Mouse (Mus musculus): ENCODE measurements around the gene Retnlg. TPM values are rescaled to one million over a fixed set of nuclear protein-coding genes. Genes with fewer than 3 reads are reported as not detected.

The Retnlg gene
- polyA plus RNA-seq, 1 experiment from 2014 or later: 15.3 TPM

- no peak overlapping the region for H3K4me3 ChIP-seq (replicated peaks)
- no peaks in the 10 kb centered on the region for H3K36me3 ChIP-seq
- H3K9ac ChIP-seq: no peak overlapping the region
- ATAC-seq (ENCODE audit: insufficient read depth, low FRiP score, low read depth): no peak
- 29% methylated on average over 2 of the region's 2 CpGs for WGBS
- H3K4me2 ChIP-seq: no peak overlapping the region
- no peaks in the 10 kb centered on the region for H3K4me1 ChIP-seq
- H3K9me3 ChIP-seq: no peaks in the 10 kb centered on the region
- H3K27me3 ChIP-seq (replicated peaks): no peaks in the 10 kb centered on the region
- no peak overlapping the region for H3K27ac ChIP-seq
Observed at GRCm38 (mm10) chr16:48890733-48891132, 18.3 kb downstream of the Retnlg start.

- ATAC-seq (ENCODE audit: insufficient read depth, low FRiP score, low read depth): no peak
- H3K4me2 ChIP-seq: no peak overlapping the region
- no peaks in the 10 kb centered on the region for H3K36me3 ChIP-seq
- H3K9ac ChIP-seq: no peak overlapping the region
- no peak overlapping the region for H3K4me3 ChIP-seq (replicated peaks)
- no peak overlapping the region for H3K27ac ChIP-seq
- no peaks in the 10 kb centered on the region for H3K27me3 ChIP-seq (replicated peaks)
- H3K9me3 ChIP-seq: no peaks in the 10 kb centered on the region
- H3K4me1 ChIP-seq: no peaks in the 10 kb centered on the region
- WGBS: 71% methylated on average over 1 of the region's 1 CpGs
Observed at GRCm38 (mm10) chr16:48899868-48900267, 27.4 kb downstream of the Retnlg start.

GRCm38 (mm10) chr16:48911184-48911583 lies 38.8 kb downstream of the Retnlg start:
- Histone ChIP-seq H3K4me3 (replicated peaks) (no peak overlapping the region), H3K4me1 (no peaks in the 10 kb centered on the region), H3K27me3 (replicated peaks) (no peaks in the 10 kb centered on the region), H3K36me3 (no peaks in the 10 kb centered on the region), H3K9ac (no peak overlapping the region), H3K4me2 (no peak overlapping the region), H3K27ac (no peak overlapping the region), H3K9me3 (no peaks in the 10 kb centered on the region)
- 95% methylated on average over 1 of the region's 1 CpGs for WGBS
- ATAC-seq (ENCODE audit: insufficient read depth, low FRiP score, low read depth): no peak

- no peaks in the 10 kb centered on the region for H3K9me3 ChIP-seq
- no peak overlapping the region for H3K4me3 ChIP-seq (replicated peaks)
- no peaks in the 10 kb centered on the region for H3K4me1 ChIP-seq
- H3K27ac ChIP-seq: no peak overlapping the region
- ATAC-seq (ENCODE audit: insufficient read depth, low FRiP score, low read depth): no peak
- H3K4me2 ChIP-seq: no peak overlapping the region
- H3K36me3 ChIP-seq: no peaks in the 10 kb centered on the region
- 90% methylated on average over 3 of the region's 3 CpGs for WGBS
- no peaks in the 10 kb centered on the region for H3K27me3 ChIP-seq (replicated peaks)
- H3K9ac ChIP-seq: no peak overlapping the region
Observed at GRCm38 (mm10) chr16:48913206-48913605, 40.8 kb downstream of the Retnlg start.

GRCm38 (mm10) chr16:48923724-48924123 lies 51.3 kb downstream of the Retnlg start:
- 76% methylated on average over 1 of the region's 1 CpGs for WGBS
- peaks cover 16% of the 10 kb centered on the region; the same call in 1 of the 2 replicates for H3K36me3 ChIP-seq

More at GRCm38 (mm10) chr16:48923724-48924123, 51.3 kb downstream of the Retnlg start:
- no peaks in the 10 kb centered on the region for H3K4me1 ChIP-seq
- ATAC-seq (ENCODE audit: insufficient read depth, low FRiP score, low read depth): no peak
- H3K27me3 ChIP-seq (replicated peaks): no peaks in the 10 kb centered on the region
- H3K9me3 ChIP-seq: no peaks in the 10 kb centered on the region
- H3K9ac ChIP-seq: no peak overlapping the region
- no peak overlapping the region for H3K4me2 ChIP-seq
- no peak overlapping the region for H3K27ac ChIP-seq
- H3K4me3 ChIP-seq (replicated peaks): no peak overlapping the region

Other genes with a start within 250 kb of the Retnlg start
- gene Trat1, start 100.6 kb upstream of the Retnlg start, polyA plus RNA-seq (2015; fragmentation: Nextera tagmentation; extraction: Ambion mirVana): 0.04 TPM in 1 of 2 replicates, not detected in the other
- gene Retnlb, start 55.8 kb upstream of the Retnlg start, polyA plus RNA-seq (2015; fragmentation: Nextera tagmentation; extraction: Ambion mirVana): not detected in 2 replicates
- not detected in 2 replicates for gene Retnla, start 30.1 kb upstream of the Retnlg start, polyA plus RNA-seq (2015; fragmentation: Nextera tagmentation; extraction: Ambion mirVana)
- gene Dzip3, start 121.5 kb downstream of the Retnlg start, polyA plus RNA-seq (2015; fragmentation: Nextera tagmentation; extraction: Ambion mirVana): 21.4 and 23.3 TPM in 2 replicates
- gene Cip2a, start 121.6 kb downstream of the Retnlg start, polyA plus RNA-seq (2015; fragmentation: Nextera tagmentation; extraction: Ambion mirVana): 24.1 and 25.0 TPM in 2 replicates
- gene Myh15, start 184.9 kb downstream of the Retnlg start, polyA plus RNA-seq (2015; fragmentation: Nextera tagmentation; extraction: Ambion mirVana): not detected in 2 replicates

Measured in stomach, embryonic 15.5 days (tissue).